Mouse (Mus musculus) right cerebral cortex, postnatal 14 days (tissue): ENCODE results near the gene Tarbp1.

Experiments used
- DNase-seq: peaks from one replicate; pipeline ENCODE4 v3.0.0; 2022

Tarbp1 gene

GRCm38 (mm10) chr8:126474299-126475187, at the start of gene Tarbp1:
Gene Tarbp1, minus strand, starts transcription at chr8:126475065.
- DNase-seq, result peak; percentile 89

GRCm38 (mm10) chr8:126524233-126524985, 49.5 kb upstream of the Tarbp1 start:
- peak; percentile 91 for DNase-seq

DNA sequence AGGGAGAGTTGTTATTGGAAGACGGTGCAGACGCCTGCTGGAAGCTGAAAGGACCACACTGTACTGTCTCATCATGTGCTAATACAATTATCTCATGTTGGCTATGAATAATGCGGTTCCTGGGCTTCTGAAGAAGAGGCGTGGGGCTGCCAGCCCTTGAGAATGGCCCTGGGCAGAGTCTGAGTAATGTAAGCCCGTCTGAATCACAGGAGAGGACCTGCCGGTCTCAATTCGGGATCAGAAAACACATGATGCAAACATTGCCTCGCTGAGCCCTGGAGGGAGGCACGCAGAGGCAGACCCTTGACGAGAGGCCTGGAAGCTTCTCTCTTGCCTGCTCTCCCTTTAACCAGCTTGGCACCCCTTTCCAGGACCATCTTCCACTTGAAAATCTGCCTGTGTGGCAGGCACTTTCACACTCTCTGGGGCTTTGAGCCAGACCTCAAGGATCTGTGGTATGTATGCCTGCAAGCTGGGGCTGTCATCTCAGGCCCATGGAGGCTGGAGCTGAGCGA, 48.3 kb upstream of the Tarbp1 start:
- no peak for DNase-seq

DNA sequence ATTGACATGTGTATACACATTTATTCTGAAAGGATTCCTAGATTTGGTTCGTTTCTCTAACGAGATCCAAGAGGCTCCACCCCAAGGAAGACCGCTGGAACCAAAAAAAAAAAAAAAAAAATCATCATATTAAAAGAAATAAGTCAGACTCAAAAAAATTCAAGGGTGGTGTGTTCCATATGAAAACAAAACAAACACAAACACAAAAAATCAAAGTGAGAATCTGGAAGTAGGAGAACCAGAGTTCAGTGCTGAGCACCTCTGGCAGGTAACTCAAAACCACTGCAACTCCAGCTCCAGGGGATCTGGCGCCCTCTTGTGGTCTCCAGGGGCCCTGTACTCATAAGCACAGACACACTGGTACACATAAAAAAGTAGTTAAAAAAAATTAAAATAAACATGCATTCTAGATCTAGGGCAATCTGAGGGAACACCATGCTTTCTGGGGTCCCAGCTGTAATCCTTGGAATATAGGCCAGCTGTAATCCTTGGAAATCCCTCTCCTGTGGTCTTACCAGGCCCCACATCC, 44.6 kb upstream of the Tarbp1 start:
- no peak for DNase-seq

- peak; percentile 99 for DNase-seq
Observed at GRCm38 (mm10) chr8:126516620-126517577, 42.0 kb upstream of the Tarbp1 start.

GRCm38 (mm10) chr8:126514011-126514964, 39.4 kb upstream of the Tarbp1 start:
- DNase-seq, result no peak

DNA sequence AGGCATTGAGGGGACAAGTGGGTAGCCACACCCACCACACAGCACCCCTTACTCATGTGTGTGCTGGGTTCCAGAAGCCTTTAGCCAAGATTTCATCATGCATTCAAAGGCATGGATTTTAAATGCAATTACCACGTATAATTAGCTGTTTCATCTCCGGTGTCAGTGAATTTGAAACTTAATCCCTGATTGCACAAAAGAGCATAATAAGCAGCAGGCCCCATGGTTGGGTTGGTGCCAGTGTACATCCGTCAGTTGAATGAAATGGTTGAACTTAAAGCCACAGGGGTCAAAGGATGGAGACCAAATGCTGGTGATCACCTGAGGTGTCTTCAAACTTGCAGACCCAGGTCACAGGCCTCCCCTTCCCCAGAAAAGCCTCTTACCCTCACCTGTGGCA, 36.0 kb upstream of the Tarbp1 start:
- no peak for DNase-seq

DNA sequence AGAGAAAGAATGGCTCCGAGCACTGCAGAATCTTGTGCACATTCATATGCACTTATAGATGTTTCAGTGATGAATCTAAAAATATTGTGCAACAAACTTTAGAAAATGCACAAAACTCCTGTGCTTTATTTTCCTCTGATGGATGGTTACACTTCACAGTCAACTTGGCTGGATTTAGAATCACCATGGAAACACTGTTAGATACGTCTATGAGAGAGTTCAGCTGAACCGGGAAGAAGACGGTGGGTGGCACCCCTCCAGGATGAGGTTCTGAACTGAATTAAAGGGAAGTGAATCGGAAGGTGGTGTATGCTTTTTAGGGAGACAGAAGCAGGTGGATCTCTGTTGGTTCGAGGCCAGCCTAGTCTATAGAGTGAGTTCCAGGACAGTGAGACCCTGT, 34.8 kb upstream of the Tarbp1 start:
- peak; percentile 47 for DNase-seq

GRCm38 (mm10) chr8:126508871-126509586, 34.2 kb upstream of the Tarbp1 start:
- no peak for DNase-seq

DNA sequence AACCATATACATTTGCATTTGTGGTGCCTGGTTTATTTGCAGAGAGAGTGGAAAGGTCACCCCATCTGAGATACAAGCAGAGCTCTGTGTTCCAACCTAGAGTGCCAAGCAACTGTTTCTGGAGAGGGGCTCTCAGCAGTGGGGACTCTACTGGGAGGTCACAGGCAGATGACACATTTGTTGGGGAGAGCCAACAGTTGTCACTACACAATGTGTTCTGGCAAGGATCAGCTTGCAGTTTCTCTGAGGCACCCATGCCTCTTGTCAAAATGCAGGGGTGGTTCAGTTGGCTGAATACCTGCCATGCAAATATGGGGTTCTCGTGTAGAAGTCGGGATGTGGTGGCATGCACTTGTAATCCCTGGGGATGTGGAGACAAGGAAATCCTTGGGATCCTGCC, 33.4 kb upstream of the Tarbp1 start:
- no peak for DNase-seq

GRCm38 (mm10) chr8:126504492-126505182, 29.8 kb upstream of the Tarbp1 start:
- DNase-seq, result no peak

DNA sequence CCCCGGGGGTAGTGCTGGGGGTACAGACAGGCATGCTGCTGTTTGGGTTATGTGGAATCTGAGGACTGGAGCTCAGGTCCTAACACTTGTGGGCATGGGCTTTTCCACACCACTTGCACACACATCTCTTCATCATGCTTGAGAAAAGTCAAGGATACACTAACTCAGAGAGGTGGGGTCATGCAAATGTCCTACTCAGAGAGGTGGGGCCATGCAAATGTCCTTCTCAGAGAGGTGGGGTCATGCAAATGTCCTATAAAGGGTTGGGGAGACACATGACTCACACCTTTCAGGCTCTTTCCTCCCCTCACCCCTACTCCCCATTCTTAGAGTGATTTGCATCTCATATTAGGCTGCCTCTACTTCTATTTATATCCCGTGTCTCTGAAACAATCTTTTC, 27.9 kb upstream of the Tarbp1 start:
- DNase-seq, result no peak

- DNase-seq, result no peak
Observed at GRCm38 (mm10) chr8:126499371-126499770, 24.5 kb upstream of the Tarbp1 start.

DNA sequence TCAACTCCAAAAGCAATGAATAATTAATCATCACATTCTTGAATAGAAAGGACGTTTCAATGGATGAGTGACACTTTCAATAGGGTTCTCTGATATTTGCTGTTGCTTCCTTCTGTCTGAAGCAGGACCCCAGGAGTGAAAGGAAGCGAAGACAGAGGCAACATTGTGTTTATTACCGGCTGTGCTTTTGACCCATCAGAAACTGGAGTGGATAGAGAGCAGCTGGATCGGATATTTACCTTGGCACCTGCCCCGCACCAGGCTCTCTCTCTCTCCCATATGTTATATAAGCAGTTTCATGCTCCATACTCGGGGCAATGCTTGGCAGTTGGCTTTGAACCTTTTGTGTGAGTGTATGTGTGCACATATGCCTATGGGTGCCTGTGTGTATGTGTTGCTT, 23.6 kb upstream of the Tarbp1 start:
- DNase-seq, result no peak

DNA sequence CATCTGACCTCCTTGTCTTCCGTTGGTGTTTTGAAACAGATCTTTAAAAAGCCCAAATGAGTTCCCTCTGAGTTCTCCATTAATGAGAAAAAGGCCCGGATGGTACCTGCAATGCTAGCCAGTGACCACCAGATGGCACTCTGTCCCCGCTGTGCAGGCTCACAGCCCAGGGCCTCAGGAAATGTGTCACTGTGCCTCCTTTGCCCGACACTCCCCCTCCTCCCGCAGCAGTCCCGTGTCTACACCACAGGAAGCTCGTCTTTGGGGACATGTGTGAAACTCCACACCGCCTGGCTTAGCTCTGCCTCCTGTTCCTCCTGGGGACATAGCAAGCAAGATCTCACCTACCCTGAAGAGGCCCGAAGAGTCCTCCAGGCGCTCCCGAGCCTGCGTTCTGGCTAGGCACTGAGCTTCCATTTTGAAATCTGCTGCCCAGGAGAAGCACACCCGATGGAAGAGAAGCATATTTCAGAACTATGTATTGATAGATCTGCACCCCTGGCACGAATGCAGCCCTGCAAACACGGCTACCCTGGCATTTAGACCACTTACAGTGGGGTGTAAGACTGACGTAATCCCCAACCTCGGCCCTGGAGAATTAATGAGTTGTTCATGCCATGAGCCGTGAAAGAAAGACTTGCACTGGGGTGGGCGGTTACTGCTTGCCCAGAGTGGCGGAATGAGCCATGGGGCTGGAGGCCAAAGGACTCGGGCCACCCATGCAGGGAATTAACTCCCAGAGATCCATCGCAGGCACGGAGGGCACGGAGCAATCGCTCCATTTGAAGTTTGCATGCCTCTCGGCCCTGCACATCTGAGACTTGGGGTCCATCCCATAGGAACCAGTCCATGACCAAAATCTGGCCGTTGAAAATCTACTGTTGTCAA, 22.9 kb upstream of the Tarbp1 start:
- DNase-seq, result peak; percentile 87

GRCm38 (mm10) chr8:126496915-126497314, 22.1 kb upstream of the Tarbp1 start:
- DNase-seq, result no peak

DNA sequence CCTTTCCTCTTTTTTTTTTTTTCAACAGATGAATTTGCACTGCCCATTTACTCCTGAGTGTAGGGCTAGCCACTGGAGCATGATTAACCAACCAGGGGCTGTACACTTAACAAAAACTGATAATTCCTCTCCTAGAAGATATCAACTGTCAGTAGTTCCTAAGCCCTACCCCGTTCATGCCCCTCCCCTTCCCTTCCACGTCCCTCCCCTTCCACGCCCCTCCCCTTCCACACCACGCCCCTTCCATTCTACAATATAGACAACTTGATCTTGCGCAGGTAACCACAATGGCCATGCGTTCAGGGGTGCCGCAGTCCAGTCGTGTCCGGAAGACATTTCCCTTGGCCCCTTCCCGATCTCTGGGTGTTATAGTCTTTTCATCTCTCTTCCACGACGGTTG, 20.6 kb upstream of the Tarbp1 start:
- DNase-seq, result no peak
